Mouse (Mus musculus) cortical plate, adult 2 months (tissue): ENCODE results near the gene Thsd7b.

ENCODE experiments used
- CTCF ChIP-seq: fragments of 200-500 bp; IDR thresholded peaks from 2 replicates; pipeline ENCODE4 v1.5.1; 2011; ENCODE audit warnings: mild to moderate bottlenecking, control low read depth, low read length; ENCODE audit not compliant: insufficient read depth; ENCODE audit errors: extremely low read depth
- POLR2A ChIP-seq: fragments of 200-500 bp; IDR thresholded peaks from 2 replicates; pipeline ENCODE4 v1.6.1; 2011; ENCODE audit warnings: mild to moderate bottlenecking, low read length, control low read depth; ENCODE audit not compliant: insufficient read depth; ENCODE audit errors: extremely low read depth

- no peak for TF ChIP-seq POLR2A
- no peak for TF ChIP-seq CTCF
Observed at GRCm38 (mm10) chr1:130062105-130062504, 789.0 kb downstream of the Thsd7b start.
